Mouse (Mus musculus) cerebellum, adult 9-10 months (tissue): ENCODE measurements around the gene 5330417H12Rik.

Experiments
- DNase-seq: peaks from one replicate; pipeline ENCODE4 v3.0.0; 2022

Gene 5330417H12Rik

DNA sequence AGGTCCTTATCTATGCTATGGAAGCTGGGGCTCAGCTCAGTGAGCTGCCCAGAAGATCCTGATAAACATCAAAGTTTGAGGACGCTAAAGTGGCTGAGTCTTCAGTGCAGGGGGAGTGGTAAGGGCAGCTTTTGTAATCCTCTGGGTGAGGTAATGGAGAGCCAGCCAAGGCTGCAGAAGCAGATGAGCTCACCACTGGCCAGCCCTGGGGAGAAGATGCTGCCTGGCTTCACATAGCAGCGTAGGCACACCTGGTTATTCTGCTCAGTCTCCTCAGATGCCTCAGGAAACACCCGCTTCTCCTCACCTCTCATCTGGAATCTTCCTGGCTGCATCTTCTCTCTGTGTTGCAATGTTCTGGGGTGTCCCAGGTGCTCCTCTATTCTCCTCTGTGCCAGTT, 529 bp downstream of the 5330417H12Rik start:
- DNase-seq = no peak

DNA sequence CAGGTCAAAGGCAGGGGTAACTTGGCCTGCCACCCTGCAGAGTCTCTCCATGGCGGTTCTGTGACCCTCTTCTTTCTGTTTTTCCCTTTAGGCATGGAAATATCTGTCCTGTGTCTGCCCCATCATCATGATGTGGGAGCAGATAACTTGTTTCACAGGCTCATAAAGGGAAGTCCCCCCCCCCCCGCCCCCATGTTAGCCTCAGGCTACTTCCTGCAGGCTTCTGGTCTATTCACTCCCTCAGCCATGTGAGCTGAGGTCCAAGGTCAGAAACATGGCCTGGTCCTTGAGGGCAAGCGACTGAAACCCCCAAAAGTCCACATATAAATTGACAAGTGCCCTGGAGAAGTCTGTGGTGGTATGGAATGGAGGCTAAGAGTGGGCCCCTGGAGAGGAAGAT, 4.8 kb downstream of the 5330417H12Rik start:
- DNase-seq = no peak

DNA sequence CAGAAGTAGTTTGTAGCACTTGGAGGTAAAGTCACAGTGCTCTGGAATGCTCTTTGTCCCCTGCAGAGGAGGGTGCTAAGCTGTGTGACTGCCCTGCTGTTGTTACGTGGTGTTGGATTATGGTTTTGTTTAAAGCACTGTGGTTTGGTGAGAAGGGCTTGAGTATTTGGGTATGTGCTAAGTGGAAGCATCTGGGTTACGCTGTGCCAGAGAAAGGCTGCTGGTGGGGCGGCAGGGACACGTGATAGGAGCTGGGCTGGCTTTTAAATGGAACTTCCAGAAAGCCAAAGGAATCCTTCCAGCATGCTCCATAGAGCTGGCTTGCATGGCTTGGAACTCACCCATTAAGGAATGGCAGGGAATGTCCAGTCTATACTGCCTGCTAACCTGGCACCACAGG, 5.7 kb downstream of the 5330417H12Rik start:
- DNase-seq = no peak

DNA sequence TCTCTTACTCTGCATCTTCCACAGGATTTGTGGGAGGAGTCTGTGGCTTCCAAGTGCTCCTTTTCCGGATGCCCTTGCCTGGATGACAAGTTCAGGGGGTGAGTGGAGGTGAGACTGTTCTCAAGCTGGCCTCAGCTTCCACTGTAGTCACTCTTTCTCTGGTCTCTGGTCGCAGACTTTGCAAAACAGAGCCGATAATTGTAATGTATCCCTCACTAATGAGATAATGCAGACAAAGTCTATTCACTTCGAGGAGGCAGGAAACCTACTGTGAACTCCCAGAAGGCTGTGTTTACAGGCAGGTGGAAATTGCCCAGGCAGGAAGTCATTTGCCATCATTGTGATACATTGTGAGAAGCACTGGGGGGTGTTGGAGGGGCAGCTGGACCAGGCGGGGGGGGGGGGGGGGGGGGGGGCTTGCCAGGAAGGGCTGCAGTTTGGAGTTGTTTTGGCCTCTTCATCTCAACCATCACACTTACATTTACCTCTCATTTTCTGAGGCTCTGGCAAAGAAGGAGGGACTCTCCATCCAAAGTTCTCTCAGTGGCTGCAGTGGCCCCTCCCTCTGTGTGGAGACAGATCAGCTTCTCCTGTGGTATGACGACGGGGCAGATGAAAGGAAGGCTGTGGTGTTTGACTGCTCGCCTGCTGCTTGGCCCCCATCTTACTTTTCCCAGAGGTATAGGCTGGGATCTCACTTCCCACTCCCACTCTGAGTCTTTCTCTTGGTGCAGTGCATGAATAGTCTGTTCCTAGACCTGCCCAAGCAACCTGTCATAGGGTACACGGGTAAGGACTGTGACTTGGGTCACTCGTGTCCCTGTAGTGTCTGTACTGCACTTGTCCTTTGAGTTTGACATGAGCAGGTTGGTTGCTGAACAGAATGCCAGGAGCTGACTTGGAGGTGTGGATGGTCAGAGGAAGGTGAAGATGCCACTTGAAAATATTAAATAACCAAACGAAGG, 6.7 kb downstream of the 5330417H12Rik start:
- DNase-seq = no peak

DNA sequence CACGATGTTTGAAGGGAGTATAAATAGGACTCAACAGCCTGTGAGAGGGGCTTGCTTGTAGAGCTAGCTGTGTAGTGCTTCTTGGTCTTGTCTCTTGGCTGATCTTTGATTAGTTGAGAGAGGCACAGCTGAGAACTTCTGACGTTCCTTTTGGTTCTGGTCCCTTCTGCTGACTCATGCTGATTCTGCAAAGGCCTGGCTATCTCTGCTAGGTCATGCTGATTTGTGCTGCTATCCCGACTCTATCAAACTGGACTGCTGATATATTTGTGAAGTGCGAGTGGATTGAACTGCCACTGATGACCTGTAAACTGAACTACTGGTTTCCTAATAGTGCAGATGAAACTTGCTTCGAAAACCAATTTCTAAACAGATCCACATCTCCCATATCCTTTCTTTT, 14.1 kb downstream of the 5330417H12Rik start:
- no peak for DNase-seq

DNA sequence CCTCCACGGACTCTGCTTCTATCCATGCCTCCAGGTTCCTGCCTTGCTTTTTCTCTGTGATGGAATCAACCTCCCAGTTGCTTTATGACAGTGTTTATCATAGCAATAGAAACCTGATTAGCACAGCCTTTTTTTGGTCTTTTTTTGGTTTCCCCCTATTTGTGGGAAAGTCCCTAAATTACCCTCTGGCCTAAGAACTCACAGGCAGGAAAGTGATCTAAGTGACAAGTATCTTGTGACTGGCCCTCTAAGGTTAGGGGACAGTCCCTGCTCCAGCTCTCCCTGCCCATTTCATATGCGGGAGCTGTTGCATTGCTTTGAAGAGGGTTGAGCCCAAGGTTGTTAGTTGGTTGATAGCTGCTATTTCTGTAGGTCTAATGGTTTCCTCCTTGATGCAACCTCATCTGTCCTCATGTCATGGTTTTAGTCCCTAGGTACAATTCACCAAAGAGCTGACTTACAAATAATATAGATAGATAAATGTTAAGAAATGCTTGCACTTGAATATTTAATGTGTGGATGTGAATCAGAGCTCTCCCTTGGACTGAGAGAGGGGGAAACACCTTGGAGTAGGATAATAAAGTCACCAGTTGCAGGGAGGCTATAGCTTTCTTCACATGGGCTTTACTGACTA, 15.2 kb downstream of the 5330417H12Rik start:
- no peak for DNase-seq

DNA sequence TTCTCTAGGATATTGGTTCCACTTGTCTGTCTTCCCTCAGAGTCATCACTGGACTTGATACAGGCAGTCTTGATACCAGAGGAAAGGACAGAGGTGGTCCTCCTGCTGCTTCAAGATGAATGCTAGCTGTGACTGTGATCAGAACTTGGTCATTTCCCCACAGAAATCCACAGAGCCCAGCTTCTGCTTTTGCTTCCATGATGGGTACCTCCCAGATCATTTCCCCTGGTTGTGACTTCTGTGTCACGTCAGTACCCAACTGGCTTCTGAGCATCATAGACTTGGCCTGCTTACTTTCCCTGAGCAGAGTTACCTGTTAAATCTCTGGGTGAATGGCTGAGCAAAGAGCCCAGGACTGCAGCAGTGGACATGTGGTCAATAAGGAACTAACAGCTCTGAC, 17.2 kb downstream of the 5330417H12Rik start:
- no peak for DNase-seq

DNA sequence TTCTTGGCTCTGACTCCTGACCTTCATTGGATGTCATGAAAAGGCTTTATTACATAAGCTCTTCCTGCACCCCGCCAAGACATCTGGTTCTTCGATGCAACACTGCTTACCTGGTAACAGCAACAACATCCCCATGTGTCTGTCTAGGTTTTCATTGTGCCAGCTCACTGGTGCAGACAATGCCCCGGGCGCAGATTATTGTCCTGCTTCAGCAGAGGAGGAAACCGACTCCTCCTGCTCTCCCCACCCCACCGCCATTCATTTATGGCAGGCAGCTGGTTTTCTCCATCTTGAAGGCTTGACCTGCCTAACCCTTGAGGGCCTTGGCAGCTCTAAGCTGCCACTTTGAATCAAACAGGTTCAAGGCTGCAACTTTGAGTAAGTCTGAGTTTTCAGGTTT, 22.0 kb downstream of the 5330417H12Rik start:
- no peak for DNase-seq

DNA sequence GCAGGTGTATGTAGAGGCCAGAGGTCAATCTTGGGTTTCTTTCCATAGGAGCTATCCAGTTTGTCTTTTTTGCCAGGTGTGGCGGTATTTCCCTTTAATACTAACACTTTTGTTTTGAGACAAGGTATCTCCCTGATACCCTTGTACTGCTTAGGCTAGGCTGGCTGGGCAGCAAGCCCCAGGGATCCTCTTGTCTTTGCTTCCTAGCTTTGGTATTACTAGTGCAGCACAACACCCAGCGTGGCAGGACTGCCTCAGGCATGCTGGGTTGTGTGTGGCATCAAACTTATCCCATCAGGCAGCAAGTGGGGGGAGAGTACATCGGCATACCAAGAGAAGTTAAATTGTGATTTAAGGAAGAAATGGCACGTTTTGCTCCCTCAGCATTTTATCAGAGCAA, 22.5 kb downstream of the 5330417H12Rik start:
- no peak for DNase-seq

DNA sequence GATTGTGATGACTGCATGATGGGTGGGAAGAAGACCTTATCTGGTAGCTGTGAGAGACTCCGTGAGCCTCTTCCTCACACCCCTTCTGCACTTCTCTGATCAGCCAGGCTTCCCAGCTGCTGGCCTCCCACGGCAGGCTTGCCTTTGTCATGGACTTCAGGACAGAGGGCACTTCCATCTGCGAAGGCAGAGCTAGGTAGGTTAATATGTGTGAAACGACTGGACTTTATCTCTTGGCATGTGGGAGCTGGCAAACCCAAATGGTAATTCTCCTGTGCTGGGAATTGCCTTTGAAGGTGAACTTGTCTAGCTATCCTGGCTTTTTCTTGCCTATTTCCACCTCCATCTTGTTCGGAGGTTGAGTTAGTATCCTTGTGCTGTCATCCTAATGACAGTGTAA, 24.3 kb downstream of the 5330417H12Rik start:
- no peak for DNase-seq

DNA sequence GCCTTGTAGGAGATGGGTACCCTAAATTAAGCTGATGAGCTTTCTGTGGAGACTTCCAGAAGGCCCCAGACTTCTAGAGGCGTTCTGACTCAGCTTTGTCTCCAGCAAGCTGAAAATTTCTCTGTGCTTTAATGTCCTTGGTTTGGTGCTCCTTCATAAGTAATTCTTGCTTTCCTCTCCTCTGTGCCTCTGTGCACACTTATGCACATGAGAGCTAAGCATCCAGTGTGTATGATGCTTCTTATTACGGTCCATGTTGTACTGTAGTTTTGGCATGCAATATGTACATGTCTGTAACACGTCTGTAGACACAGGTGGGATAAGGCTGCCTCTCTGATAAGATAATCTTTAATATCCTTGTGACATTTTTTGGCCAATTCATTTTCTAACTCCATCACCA, 27.0 kb downstream of the 5330417H12Rik start:
- no peak for DNase-seq

DNA sequence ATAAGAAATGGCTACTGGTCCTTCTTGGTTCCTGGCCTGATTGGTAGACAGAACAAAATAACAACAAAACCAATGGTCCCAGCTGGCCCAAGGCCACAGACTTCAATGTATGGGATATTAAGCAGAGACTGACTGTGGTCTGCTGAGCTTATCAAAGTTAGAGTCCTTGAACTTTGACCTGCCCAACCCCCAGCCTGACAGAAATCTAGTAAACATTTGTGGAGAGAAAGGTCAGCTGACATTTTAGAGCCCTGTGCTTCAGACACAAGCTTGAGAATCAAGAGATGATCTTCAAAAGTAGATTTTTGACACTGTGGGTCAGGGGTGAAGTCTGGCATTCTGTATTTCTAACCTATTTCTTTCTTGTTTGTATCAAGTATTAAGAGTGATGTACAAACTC, 28.2 kb downstream of the 5330417H12Rik start:
- no peak for DNase-seq

DNA sequence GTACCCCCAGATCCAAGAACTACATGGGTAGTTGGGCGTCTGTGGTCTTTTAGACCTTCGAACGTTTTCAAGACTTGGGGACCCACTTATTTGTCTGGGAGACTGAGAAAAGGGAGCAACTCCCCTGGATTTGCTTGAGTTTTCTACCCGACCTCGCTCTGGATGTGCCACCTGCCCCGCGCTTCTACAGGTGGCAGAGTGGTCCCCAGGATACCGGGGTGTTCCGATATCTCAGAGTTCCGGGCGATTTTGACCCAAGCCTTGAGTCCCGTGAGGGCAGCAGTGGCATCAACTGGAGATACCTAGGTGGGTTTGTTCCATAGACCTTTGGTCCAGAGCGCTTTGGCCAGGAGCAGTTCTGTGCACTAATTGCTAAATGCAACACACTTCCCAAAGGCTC, 29.5 kb downstream of the 5330417H12Rik start:
- no peak for DNase-seq

DNA sequence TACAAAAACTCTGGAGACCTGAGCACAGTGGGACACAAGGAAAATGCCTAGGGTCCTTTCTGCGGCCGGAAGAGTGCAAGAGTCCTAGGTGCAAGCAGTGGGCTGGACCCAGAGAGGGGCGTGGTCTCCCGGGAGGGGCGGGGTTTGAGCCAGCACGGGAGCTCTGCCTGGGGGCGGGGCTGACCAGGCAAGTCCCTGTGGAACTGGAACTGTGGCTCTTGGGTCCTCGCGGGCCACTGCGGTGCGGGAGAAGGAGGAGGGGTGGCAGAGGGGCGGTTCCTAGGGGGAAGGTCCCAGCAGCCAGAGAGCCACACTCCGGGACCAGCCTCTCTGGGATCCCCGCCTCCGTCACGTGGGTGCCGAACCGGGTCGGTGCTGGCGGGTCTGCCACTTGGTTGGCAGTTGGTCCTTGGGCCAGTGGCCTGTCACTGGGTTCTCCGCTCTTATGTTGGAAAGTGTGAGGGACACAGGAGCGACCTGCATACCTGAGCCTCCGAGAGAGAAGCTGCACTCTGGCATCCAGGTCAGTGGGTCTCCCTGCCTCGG, 30.0 kb downstream of the 5330417H12Rik start, which contains the start of gene Ppfibp2:
Gene Ppfibp2 (plus strand): TSS at position 351 of the 546 bp plus-strand sequence.
- peak; percentile 72 for DNase-seq

DNA sequence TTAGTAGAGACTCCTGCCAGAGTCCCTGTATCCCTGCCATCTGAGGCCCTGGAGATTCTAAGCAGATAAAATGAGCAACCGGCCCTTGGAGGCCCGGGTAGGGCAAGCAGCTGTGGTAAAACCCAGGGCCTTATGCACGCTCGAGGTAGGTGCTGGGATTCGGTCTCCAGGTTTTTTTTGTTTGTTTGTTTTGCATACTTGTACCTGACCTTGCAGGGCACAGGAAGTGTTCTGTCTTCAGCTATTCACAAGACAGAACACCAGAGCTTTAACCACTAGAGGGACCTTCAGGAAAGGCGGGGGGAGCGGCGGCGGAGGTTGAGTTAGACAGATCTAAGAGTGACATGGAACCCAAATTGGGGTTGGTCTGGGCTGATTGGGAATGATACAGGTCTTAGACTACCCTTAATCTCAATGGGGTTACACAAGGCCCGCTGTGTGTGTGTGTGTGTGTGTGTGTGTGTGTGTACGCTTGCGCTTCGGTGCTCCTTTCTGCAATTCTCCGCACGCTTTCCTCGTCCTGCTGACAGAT, 30.6 kb downstream of the 5330417H12Rik start:
- DNase-seq = peak; percentile 44

DNA sequence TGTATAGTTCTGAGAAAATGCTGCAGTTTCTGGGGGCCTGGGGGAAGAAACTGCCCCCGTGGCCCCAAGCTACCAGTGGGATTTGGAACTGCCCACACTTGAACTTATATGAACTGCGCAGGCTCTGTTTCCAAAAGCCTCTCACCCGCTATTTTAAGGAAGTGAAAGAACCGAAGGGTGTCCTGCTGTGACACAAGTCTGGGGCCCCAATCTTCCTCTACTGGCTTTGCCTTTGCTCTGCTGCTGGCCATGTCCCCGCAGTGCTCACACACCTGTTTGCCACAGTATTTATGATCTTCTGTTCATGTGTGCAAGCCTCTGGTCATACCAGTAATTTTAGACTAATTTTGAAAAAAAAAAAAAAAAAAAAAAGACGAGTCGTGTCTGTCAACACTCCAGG, 31.1 kb downstream of the 5330417H12Rik start:
- no peak for DNase-seq

DNA sequence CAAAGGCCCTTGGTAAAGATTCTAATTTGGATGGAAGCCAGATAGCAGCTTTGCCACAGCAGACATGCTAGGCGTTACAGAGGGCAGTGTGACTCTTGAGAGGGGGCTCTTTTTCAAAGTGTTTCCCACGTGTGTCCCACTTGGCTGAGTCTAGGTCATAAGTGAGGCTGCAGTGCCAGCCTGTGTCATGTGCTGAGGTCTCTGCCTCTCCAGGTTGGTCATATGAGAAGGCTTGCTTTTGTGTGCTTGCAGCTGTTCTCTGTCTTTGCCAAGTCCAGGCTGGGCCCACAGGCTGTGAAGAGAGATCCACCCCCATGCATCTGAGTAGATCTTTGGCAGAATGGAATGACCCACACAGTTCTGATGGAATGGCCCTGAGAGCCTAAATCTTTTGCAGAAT, 32.3 kb downstream of the 5330417H12Rik start:
- DNase-seq = no peak

DNA sequence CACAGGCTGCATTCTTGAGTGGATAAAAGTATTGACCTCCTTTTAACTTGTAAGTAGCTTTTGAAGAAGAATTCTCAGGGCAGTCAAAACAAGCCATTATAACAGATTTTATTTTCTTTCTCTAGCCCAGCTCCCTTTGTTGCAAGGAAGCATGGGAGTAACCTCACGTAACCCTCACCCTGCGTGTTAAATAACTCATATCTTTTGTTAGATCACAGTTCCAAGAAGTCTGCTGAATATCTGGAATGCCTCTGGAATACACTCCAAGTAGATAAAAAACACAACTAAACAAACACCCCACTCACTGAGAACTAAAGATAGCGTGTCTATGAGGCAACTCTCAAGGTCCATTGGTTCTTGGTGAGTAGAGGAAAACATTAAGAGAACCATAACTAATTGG, 50.7 kb downstream of the 5330417H12Rik start:
- no peak for DNase-seq
